Mouse (Mus musculus) kidney, adult 2 months (tissue): ENCODE results near the gene Acsm5. TPM values are rescaled to one million over a fixed set of nuclear protein-coding genes. Genes with fewer than 3 reads are reported as not detected.
A peak's percentile ranks its signal among the peaks of the same experiment; 100 is the strongest.

ENCODE experiments used
- DNase-seq: peaks from one replicate; pipeline ENCODE4 v3.0.0; 2021
- H3K27ac ChIP-seq: fragments of 200-500 bp; 2 replicates; pipeline ENCODE4 v1.5.1; 2012; ENCODE audit warnings: low read depth, low read length, control low read depth, inconsistent platforms; ENCODE audit not compliant: insufficient read depth
- H3K27me3 ChIP-seq: fragments of 200-500 bp; replicated peaks from 2 replicates; pipeline ENCODE4 v1.6.1; 2012; ENCODE audit warnings: mild to moderate bottlenecking, moderate library complexity, low read length, inconsistent platforms; ENCODE audit not compliant: control insufficient read depth, insufficient read depth
- H3K36me3 ChIP-seq: fragments of 200-500 bp; 2 replicates; pipeline ENCODE4 v1.6.1; 2012; ENCODE audit warnings: mild to moderate bottlenecking, moderate library complexity, low read length, inconsistent platforms; ENCODE audit not compliant: control insufficient read depth, insufficient read depth
- H3K4me1 ChIP-seq: fragments of 200-500 bp; 2 replicates; pipeline ENCODE4 v1.6.1; 2011; ENCODE audit warnings: low read length; ENCODE audit not compliant: control insufficient read depth, insufficient read depth
- H3K4me3 ChIP-seq: fragments of 200-500 bp; 2 replicates; pipeline ENCODE4 v1.5.1; 2011; ENCODE audit warnings: mild to moderate bottlenecking, low read depth, low read length, control low read depth; ENCODE audit not compliant: insufficient read depth
- CTCF ChIP-seq: fragments of 200-500 bp; conservative IDR thresholded peaks from 2 replicates; pipeline ENCODE4 v1.5.1; 2011; ENCODE audit warnings: low read depth, mild to moderate bottlenecking, control low read depth, low read length, moderate library complexity, mixed read lengths; ENCODE audit not compliant: insufficient read depth, insufficient read length
- POLR2A ChIP-seq: fragments of 200-500 bp; IDR thresholded peaks from one replicate; pipeline ENCODE4 v1.6.1; 2011; ENCODE audit warnings: low read depth, low read length, control low read depth
- WGBS: fragments of 180-500 bp; shearing (Covaris S2); methylation state at CpG from one replicate; pipeline ENCODE4 v1.1.7; 2018; 5-methylcytosine and 5-hydroxymethylcytosine counted together
- polyA plus RNA-seq: library from polyadenylated mRNA; depleted of rRNA; stranded (reverse); fragments of >200 nt; gene quantifications from 2 replicates; pipeline ENCODE4 v1.2.3, GENCODE M21; 2012; rRNA removed

The Acsm5 gene
- 78.2 and 91.7 TPM in 2 replicates for polyA plus RNA-seq

DNA sequence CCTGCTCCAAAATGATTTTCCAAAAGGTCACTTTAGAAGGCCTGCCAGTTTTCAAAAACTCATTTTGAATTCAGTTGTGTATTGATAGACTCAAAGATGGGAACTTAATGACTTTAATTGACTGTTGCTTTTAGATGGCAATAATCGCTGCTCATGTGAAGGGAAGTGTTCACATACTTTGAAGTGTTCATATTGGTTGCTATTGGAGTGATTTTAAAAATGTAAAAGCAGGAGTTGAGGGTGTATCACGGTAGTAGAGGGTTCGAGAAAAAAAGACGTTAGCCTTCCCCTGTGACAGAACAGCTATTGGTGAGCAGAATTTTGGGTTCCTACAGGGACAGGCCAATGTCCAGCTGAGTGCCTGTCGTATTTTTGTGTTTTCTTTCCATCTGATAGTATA lies at the start of gene Acsm5:
Gene Acsm5 (plus strand): TSS at position 301 of the 400 bp plus-strand sequence.
- 71% methylated on average over 5 of the region's 5 CpGs for WGBS
- H3K36me3 ChIP-seq, result no peaks in the 10 kb centered on the region
- H3K27me3 ChIP-seq, result no peaks in the 10 kb centered on the region
- TF ChIP-seq POLR2A (no peak), CTCF (no peak)
- no peak within 1 kb of the TSS for H3K4me3 ChIP-seq
- peaks cover 16% of the 10 kb centered on the region; the same call in 1 of the 2 replicates for H3K4me1 ChIP-seq
- H3K27ac ChIP-seq, result no peak within 1 kb of the TSS
- no peak for DNase-seq

DNA sequence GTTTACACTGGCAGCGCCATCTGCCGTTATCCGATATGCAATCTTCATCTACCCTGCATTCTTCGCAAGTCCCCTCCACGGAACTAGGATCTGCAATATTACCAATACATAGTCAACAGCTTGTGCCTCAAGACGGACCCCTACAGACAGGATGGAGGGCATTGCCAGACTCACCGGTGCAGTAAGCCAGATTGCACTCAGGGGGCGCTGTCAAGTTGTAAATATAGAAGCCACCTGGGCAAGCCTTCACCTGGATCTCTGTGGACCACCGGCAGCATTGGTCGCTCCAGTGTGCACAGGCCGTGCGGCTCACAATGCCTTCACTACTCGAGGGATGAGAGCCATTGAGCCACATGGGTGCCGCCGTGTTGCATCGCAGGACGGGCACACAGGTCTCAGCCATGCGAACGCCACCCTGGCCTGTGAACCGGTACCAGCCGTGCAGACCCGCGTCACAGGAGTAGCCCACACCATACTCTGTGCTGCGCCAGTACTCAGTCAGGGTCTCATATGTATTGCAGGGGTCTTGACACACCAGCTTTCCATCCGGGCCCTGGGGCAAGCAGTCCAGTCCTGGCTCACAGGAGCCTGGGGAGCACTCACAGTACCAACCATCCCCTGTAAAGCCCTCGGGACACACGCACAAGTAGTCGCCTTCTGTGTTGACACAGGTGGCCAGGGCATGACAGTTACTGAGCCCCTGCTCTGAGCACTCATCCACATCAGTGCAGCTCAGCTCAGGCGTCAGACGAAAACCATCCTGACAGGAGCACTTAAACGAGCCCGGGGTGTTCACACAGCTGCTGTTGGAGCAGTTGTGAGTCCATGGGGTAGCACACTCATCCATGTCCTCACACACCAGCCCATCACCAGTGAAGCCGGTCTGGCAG lies 42.5 kb upstream of the Acsm5 start:
- Histone ChIP-seq H3K4me1 (peaks cover 8% of the 10 kb centered on the region; the same call in 1 of the 2 replicates), H3K36me3 (no peaks in the 10 kb centered on the region), H3K27me3 (no peaks in the 10 kb centered on the region), H3K27ac (peak overlapping the region; percentile 84), H3K4me3 (peak overlapping the region; percentile 50)
- peak; percentile 54 for DNase-seq
- WGBS, result 51% methylated on average over 33 of the region's 33 CpGs
- TF ChIP-seq CTCF (no peak; the same call in 1 of the 2 replicates), POLR2A (no peak)

DNA sequence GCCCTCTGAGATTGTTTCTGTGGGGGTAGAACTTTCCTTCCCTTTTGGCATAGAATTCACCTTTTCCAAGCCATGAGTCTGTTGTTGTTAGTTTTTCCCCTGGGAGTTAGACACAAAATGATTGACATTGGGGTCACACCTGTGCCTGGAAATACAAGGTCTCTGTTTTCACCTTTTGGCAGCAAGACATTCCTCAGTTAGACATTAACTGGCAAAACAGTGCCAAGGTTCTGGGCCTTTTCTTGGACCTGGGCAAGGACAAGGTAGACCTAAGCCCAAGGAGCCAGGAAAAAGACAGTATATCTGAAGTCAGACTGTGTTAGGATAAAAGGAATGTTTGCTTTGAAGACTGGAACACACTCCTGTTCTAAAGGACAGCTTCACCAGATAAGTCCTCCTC lies 40.0 kb upstream of the Acsm5 start, which contains the start of gene Umod:
Gene Umod (minus strand): TSS at position 27 of the 400 bp plus-strand sequence.
- DNase-seq, result peak; percentile 95
- TF ChIP-seq CTCF (no peak), POLR2A (no peak)
- peak within 1 kb of the TSS; percentile 32 for H3K4me3 ChIP-seq
- H3K27ac ChIP-seq, result peak within 1 kb of the TSS; percentile 96
- H3K4me1 ChIP-seq, result peaks cover 8% of the 10 kb centered on the region; the same call in 1 of the 2 replicates
- H3K36me3 ChIP-seq, result no peaks in the 10 kb centered on the region
- no peaks in the 10 kb centered on the region for H3K27me3 ChIP-seq

DNA sequence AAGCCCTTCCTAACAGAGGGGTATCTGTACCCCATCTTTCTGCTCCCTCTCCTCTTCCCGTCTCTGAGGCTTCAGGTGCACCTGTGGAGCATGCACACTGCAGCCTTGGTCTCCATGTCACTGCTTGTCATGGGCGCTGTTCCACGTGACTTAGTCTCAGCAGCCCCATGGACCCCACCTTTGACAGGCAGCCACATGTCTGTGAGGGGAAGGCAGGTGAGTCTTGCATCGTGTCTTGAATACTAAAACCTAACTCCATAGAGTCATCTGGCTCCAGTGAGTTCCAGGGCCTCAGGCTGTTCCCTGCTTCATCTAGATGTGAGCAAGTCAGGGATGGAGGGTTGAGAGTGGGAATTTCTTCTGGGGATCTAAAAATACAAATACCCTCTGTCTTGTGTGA lies 35.1 kb upstream of the Acsm5 start:
- H3K4me3 ChIP-seq, result no peak overlapping the region
- no peaks in the 10 kb centered on the region for H3K27me3 ChIP-seq
- H3K4me1 ChIP-seq, result peaks cover 5% of the 10 kb centered on the region; the same call in 1 of the 2 replicates
- DNase-seq, result peak; percentile 67
- no peak for TF ChIP-seq POLR2A
- no peak for TF ChIP-seq CTCF
- H3K36me3 ChIP-seq, result no peaks in the 10 kb centered on the region
- 81% methylated on average over 4 of the region's 4 CpGs for WGBS
- peak overlapping the region; percentile 88 for H3K27ac ChIP-seq

DNA sequence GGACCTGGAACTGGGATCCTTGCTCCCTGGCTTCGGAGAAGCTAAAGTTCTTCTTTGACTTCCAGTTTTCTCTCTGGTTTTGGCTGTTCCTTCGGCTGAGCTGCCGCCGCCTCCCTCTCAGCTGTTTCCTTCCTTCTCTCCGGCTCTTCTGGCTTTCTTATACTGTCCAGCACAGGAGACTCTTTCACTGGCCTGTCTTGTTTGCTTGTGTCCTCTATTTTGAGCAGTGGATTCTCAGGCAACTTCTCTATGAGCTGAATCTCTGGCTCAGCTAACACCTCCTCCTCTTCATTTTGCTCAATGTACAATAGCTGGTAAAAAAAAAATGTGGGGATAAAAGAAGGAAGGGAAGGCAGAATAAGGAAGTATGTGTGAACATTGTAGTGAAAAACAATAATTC lies 32.6 kb upstream of the Acsm5 start:
- Histone ChIP-seq H3K27me3 (no peaks in the 10 kb centered on the region), H3K4me3 (no peak overlapping the region), H3K36me3 (no peaks in the 10 kb centered on the region), H3K4me1 (no peaks in the 10 kb centered on the region), H3K27ac (no peak overlapping the region)
- no peak for DNase-seq
- 86% methylated on average over 5 of the region's 5 CpGs for WGBS
- TF ChIP-seq CTCF (no peak), POLR2A (no peak)

DNA sequence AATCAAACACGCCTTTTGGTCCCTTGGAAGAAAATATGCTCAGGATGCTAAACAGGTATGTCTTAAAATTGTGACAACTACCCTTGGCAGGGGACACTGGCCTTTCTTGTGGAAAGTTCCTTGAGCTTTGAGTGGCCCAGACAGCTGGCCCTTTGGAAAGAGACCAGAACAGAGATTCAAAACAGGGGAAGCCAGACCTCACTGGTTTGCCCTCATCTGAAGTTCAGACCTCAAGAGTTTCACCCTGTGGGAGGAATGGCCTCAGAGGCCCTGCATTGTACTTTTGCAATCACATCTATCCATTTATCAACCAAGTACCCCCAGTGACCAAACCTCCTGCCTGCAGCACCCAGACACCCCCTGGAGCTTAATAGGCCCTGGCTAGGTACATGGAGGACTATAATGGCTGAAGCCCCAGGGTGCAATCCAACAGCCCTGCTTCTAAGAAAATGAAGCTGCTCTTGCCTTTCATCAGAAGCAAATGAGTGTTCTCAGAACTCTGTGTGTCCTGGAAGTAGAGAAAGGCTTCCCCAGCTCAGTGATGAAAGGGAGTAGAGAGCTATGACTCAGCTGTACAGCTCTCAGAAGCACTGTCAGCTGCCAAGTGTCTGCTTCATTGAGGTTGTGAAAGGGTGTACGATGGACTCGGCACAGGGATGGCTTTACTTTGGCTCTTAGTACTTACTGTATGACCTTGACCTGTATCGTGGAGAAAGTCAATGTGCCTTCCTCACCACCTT lies 29.1 kb upstream of the Acsm5 start:
- Histone ChIP-seq H3K4me1 (no peaks in the 10 kb centered on the region), H3K27me3 (no peaks in the 10 kb centered on the region; the same call in 1 of the 2 replicates), H3K27ac (peak overlapping the region; percentile 54), H3K36me3 (no peaks in the 10 kb centered on the region), H3K4me3 (no peak overlapping the region)
- 51% methylated on average over 4 of the region's 4 CpGs for WGBS
- TF ChIP-seq CTCF (no peak), POLR2A (no peak)
- DNase-seq, result peak; percentile 65

DNA sequence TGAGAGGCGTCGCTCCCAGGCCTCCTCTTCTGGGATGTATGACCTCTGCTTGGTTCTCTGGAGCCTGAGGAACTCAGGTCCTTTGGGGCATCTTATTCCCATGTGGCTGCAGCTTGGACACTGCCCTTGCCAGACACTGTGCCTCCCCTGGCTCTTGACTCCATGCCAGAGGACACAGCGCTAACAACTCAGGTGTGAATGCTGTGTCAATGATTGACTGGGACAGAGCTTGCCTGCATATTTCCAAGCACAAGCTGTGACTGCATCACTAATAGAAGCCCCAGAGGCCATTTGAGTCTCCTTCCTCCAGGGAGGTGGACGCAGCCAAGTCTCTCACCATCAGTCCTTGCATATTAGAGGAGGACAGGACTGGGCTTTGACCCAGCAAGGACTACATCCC lies 8.1 kb upstream of the Acsm5 start:
- TF ChIP-seq POLR2A (no peak), CTCF (no peak)
- Histone ChIP-seq H3K4me3 (no peak overlapping the region), H3K27me3 (no peaks in the 10 kb centered on the region), H3K36me3 (no peaks in the 10 kb centered on the region), H3K4me1 (peaks cover 11% of the 10 kb centered on the region; the same call in 1 of the 2 replicates), H3K27ac (peak overlapping the region; percentile 93)
- 40% methylated on average over 4 of the region's 4 CpGs for WGBS
- peak; percentile 98 for DNase-seq
